Mouse (Mus musculus) retina, postnatal 1 day (tissue): ENCODE data around the gene Zbtb7a.
"Not testable (repeated sequence)": the region's sequence is repeated elsewhere in the genome, so short reads cannot be mapped to it uniquely, and the experiment has no call there.

Experiments used
- DNase-seq: peaks from one replicate; pipeline ENCODE4 v3.0.0-alpha.2; 2012

Zbtb7a gene

GRCm38 (mm10) chr10:81173132-81173531 is 38.1 kb downstream of the Zbtb7a start:
- DNase-seq = peak; percentile 90

- peak; percentile 92 for DNase-seq
Observed at GRCm38 (mm10) chr10:81174617-81175344, 39.8 kb downstream of the Zbtb7a start.

- DNase-seq = not testable (repeated sequence)
Observed at GRCm38 (mm10) chr10:81175345-81175701, 40.3 kb downstream of the Zbtb7a start.

GRCm38 (mm10) chr10:81175936-81176465 is 41.0 kb downstream of the Zbtb7a start:
- DNase-seq = no peak

GRCm38 (mm10) chr10:81176466-81177271 is 41.6 kb downstream of the Zbtb7a start, which contains the start of gene Eef2:
Gene Eef2 (plus strand): TSS chr10:81176631.
- peak; percentile 98 for DNase-seq

- no peak for DNase-seq
Observed at GRCm38 (mm10) chr10:81177491-81177925, 42.5 kb downstream of the Zbtb7a start.

GRCm38 (mm10) chr10:81177958-81178712 is 43.1 kb downstream of the Zbtb7a start:
- no peak for DNase-seq

GRCm38 (mm10) chr10:81178927-81179326 is 43.9 kb downstream of the Zbtb7a start:
- no peak for DNase-seq

GRCm38 (mm10) chr10:81179451-81180342 is 44.7 kb downstream of the Zbtb7a start:
- no peak for DNase-seq

- no peak for DNase-seq
Observed at GRCm38 (mm10) chr10:81180946-81181345, 45.9 kb downstream of the Zbtb7a start.

GRCm38 (mm10) chr10:81181860-81182259 is 46.8 kb downstream of the Zbtb7a start:
- not testable (repeated sequence) for DNase-seq

GRCm38 (mm10) chr10:81182336-81183333 is 47.6 kb downstream of the Zbtb7a start, which contains the start of gene Dapk3:
Gene Dapk3 (plus strand): TSS chr10:81183005.
- peak; percentile 100 for DNase-seq

- no peak for DNase-seq
Observed at GRCm38 (mm10) chr10:81183805-81184204, 48.8 kb downstream of the Zbtb7a start, which contains the start of gene 4930442H23Rik. Gene 4930442H23Rik (minus strand): TSS chr10:81183849.

- no peak for DNase-seq
Observed at GRCm38 (mm10) chr10:81184765-81185164, 49.7 kb downstream of the Zbtb7a start.

GRCm38 (mm10) chr10:81187161-81187560 is 52.1 kb downstream of the Zbtb7a start:
- DNase-seq = no peak

- no peak for DNase-seq
Observed at GRCm38 (mm10) chr10:81189821-81190220, 54.8 kb downstream of the Zbtb7a start.

GRCm38 (mm10) chr10:81190236-81190911 is 55.4 kb downstream of the Zbtb7a start:
- DNase-seq = peak; percentile 40

GRCm38 (mm10) chr10:81190912-81191321 is 55.9 kb downstream of the Zbtb7a start:
- no peak for DNase-seq

GRCm38 (mm10) chr10:81191342-81191982 is 56.4 kb downstream of the Zbtb7a start:
- DNase-seq = no peak
